Mouse (Mus musculus) 3T3-L1 (cell line): ENCODE measurements around the gene Fhod1.
A peak's percentile ranks its signal among the peaks of the same experiment; 100 is the strongest.
"Not testable (repeated sequence)": the region's sequence is repeated elsewhere in the genome, so short reads cannot be mapped to it uniquely, and the experiment has no call there.

Experiments
- DNase-seq: peaks from one replicate; pipeline ENCODE4 v3.0.0-alpha.2; 2015; ENCODE audit warnings: low read depth, low spot score

Fhod1 gene

GRCm38 (mm10) chr8:105295895-105296573 is 51.7 kb downstream of the Fhod1 start, which contains the start of gene Exoc3l:
TSS of gene Exoc3l (minus strand) at chr8:105296101.
- no peak for DNase-seq

GRCm38 (mm10) chr8:105295256-105295655 is 52.5 kb downstream of the Fhod1 start:
- DNase-seq = no peak

GRCm38 (mm10) chr8:105294776-105295175 is 53.0 kb downstream of the Fhod1 start:
- no peak for DNase-seq

- DNase-seq = no peak
Observed at GRCm38 (mm10) chr8:105293405-105293804, 54.3 kb downstream of the Fhod1 start.

- DNase-seq = peak; percentile 84
Observed at GRCm38 (mm10) chr8:105292471-105292870, 55.3 kb downstream of the Fhod1 start.

GRCm38 (mm10) chr8:105291802-105292201 is 56.0 kb downstream of the Fhod1 start:
- DNase-seq = peak; percentile 54

GRCm38 (mm10) chr8:105291364-105291763 is 56.4 kb downstream of the Fhod1 start:
- DNase-seq = not testable (repeated sequence)

- DNase-seq = peak; percentile 88
Observed at GRCm38 (mm10) chr8:105290554-105291314, 57.0 kb downstream of the Fhod1 start.

GRCm38 (mm10) chr8:105289805-105290460 is 57.8 kb downstream of the Fhod1 start, which contains the start of gene 4931428F04Rik:
TSS of gene 4931428F04Rik (minus strand) at chr8:105289864.
- no peak for DNase-seq

- peak; percentile 100 for DNase-seq
Observed at GRCm38 (mm10) chr8:105288958-105289732, 58.6 kb downstream of the Fhod1 start.

GRCm38 (mm10) chr8:105288231-105288630 is 59.5 kb downstream of the Fhod1 start:
- DNase-seq = peak; percentile 72

- DNase-seq = peak; percentile 61
Observed at GRCm38 (mm10) chr8:105286907-105287306, 60.8 kb downstream of the Fhod1 start.

GRCm38 (mm10) chr8:105285514-105285913 is 62.2 kb downstream of the Fhod1 start:
- no peak for DNase-seq

GRCm38 (mm10) chr8:105283074-105283473 is 64.7 kb downstream of the Fhod1 start:
- peak; percentile 45 for DNase-seq

- DNase-seq = no peak
Observed at GRCm38 (mm10) chr8:105282239-105282638, 65.5 kb downstream of the Fhod1 start.

- DNase-seq = no peak
Observed at GRCm38 (mm10) chr8:105281821-105282220, 65.9 kb downstream of the Fhod1 start.

GRCm38 (mm10) chr8:105280567-105280966 is 67.2 kb downstream of the Fhod1 start:
- no peak for DNase-seq
